Mouse (Mus musculus): Measurements from ENCODE around the gene Cd81. TPM values are rescaled to one million over a fixed set of nuclear protein-coding genes. Genes with fewer than 3 reads are reported as not detected.
A peak's percentile ranks its signal among the peaks of the same experiment; 100 is the strongest.

Gene Cd81
- polyA plus RNA-seq (2014; fragmentation: Nextera tagmentation; extraction: Ambion mirVana): 273 and 276 TPM in 2 replicates

- peak within 1 kb of the TSS; percentile 80 for H3K4me2 ChIP-seq
- H3K4me3 ChIP-seq (ENCODE audit: low read depth, low read length): peak within 1 kb of the TSS; percentile 75
- ATAC-seq (replicated peaks; ENCODE audit: low FRiP score) (peak; percentile 86), DNase-seq (ENCODE audit: low spot score) (peak; percentile 94)
- H3K27me3 ChIP-seq (replicated peaks; ENCODE audit: control insufficient read depth, insufficient read depth, low read length): no peaks in the 10 kb centered on the region
- H3K36me3 ChIP-seq (ENCODE audit: control insufficient read depth, insufficient read depth, low read length): no peaks in the 10 kb centered on the region
- peaks cover 39% of the 10 kb centered on the region for H3K4me1 ChIP-seq (replicated peaks; ENCODE audit: control insufficient read depth, insufficient read depth, low read length)
- H3K9ac ChIP-seq (ENCODE audit: low read depth, low read length): peak within 1 kb of the TSS; percentile 93
- WGBS: under 1% methylated on average over 37 of the region's 37 CpGs
- H3K9me3 ChIP-seq (ENCODE audit: control insufficient read depth, low read length): no peaks in the 10 kb centered on the region
- H3K27ac ChIP-seq (ENCODE audit: low read depth, low read length): peak within 1 kb of the TSS; percentile 79
These were observed at the start of gene Cd81 for GRCm38 (mm10) chr7:143052626-143053007. Gene Cd81 (plus strand): TSS chr7:143052739.

- DNase-seq (ENCODE audit: low spot score) (peak; percentile 73), ATAC-seq (replicated peaks; ENCODE audit: low FRiP score) (peak; percentile 78)
- 36% methylated on average over 4 of the region's 4 CpGs for WGBS
- H3K4me1 ChIP-seq (replicated peaks; ENCODE audit: control insufficient read depth, insufficient read depth, low read length): peaks cover 38% of the 10 kb centered on the region
- H3K9ac ChIP-seq (ENCODE audit: low read depth, low read length): peak within 1 kb of the TSS; percentile 87
- H3K9me3 ChIP-seq (ENCODE audit: control insufficient read depth, low read length): no peaks in the 10 kb centered on the region
- peak within 1 kb of the TSS; percentile 90 for H3K4me2 ChIP-seq
- no peaks in the 10 kb centered on the region for H3K27me3 ChIP-seq (replicated peaks; ENCODE audit: control insufficient read depth, insufficient read depth, low read length)
- no peaks in the 10 kb centered on the region for H3K36me3 ChIP-seq (ENCODE audit: control insufficient read depth, insufficient read depth, low read length)
- peak within 1 kb of the TSS; percentile 60 for H3K4me3 ChIP-seq (ENCODE audit: low read depth, low read length)
- H3K27ac ChIP-seq (ENCODE audit: low read depth, low read length): peak within 1 kb of the TSS; percentile 100
These were observed 47.7 kb upstream of the Cd81 start, which contains the start of gene Tspan32 for GRCm38 (mm10) chr7:143004727-143005343. Gene Tspan32 (plus strand): TSS chr7:143005046.

GRCm38 (mm10) chr7:143005344-143006096 lies 47.0 kb upstream of the Cd81 start:
- peak overlapping the region; percentile 90 for H3K4me2 ChIP-seq
- peak overlapping the region; percentile 100 for H3K27ac ChIP-seq (ENCODE audit: low read depth, low read length)
- H3K4me1 ChIP-seq (replicated peaks; ENCODE audit: control insufficient read depth, insufficient read depth, low read length): peaks cover 44% of the 10 kb centered on the region
- H3K36me3 ChIP-seq (ENCODE audit: control insufficient read depth, insufficient read depth, low read length): no peaks in the 10 kb centered on the region
- H3K9ac ChIP-seq (ENCODE audit: low read depth, low read length): peak overlapping the region; percentile 87
- 36% methylated on average over 6 of the region's 6 CpGs for WGBS
- peak overlapping the region; percentile 60 for H3K4me3 ChIP-seq (ENCODE audit: low read depth, low read length)
- ATAC-seq (replicated peaks; ENCODE audit: low FRiP score) (peak; percentile 77), DNase-seq (ENCODE audit: low spot score) (peak; percentile 68)
- H3K9me3 ChIP-seq (ENCODE audit: control insufficient read depth, low read length): no peaks in the 10 kb centered on the region
- no peaks in the 10 kb centered on the region for H3K27me3 ChIP-seq (replicated peaks; ENCODE audit: control insufficient read depth, insufficient read depth, low read length)

GRCm38 (mm10) chr7:143006097-143006755 lies 46.3 kb upstream of the Cd81 start:
- peak overlapping the region; percentile 100 for H3K27ac ChIP-seq (ENCODE audit: low read depth, low read length)
- H3K9me3 ChIP-seq (ENCODE audit: control insufficient read depth, low read length): no peaks in the 10 kb centered on the region
- peak; percentile 78 for ATAC-seq (replicated peaks; ENCODE audit: low FRiP score)
- peak overlapping the region; percentile 90 for H3K4me2 ChIP-seq
- peaks cover 48% of the 10 kb centered on the region for H3K4me1 ChIP-seq (replicated peaks; ENCODE audit: control insufficient read depth, insufficient read depth, low read length)
- DNase-seq (ENCODE audit: low spot score): peak; percentile 68
- H3K4me3 ChIP-seq (ENCODE audit: low read depth, low read length): peak overlapping the region; percentile 60
- H3K36me3 ChIP-seq (ENCODE audit: control insufficient read depth, insufficient read depth, low read length): no peaks in the 10 kb centered on the region
- H3K9ac ChIP-seq (ENCODE audit: low read depth, low read length): peak overlapping the region; percentile 87
- H3K27me3 ChIP-seq (replicated peaks; ENCODE audit: control insufficient read depth, insufficient read depth, low read length): no peaks in the 10 kb centered on the region
- 44% methylated on average over 2 of the region's 2 CpGs for WGBS

- no peaks in the 10 kb centered on the region for H3K27me3 ChIP-seq (replicated peaks; ENCODE audit: control insufficient read depth, insufficient read depth, low read length)
- H3K9me3 ChIP-seq (ENCODE audit: control insufficient read depth, low read length): no peaks in the 10 kb centered on the region
- H3K4me1 ChIP-seq (replicated peaks; ENCODE audit: control insufficient read depth, insufficient read depth, low read length): peaks cover 50% of the 10 kb centered on the region
- 42% methylated on average over 8 of the region's 8 CpGs for WGBS
- peak overlapping the region; percentile 87 for H3K9ac ChIP-seq (ENCODE audit: low read depth, low read length)
- ATAC-seq (replicated peaks; ENCODE audit: low FRiP score) (no peak), DNase-seq (ENCODE audit: low spot score) (no peak)
- peak overlapping the region; percentile 90 for H3K4me2 ChIP-seq
- peak overlapping the region; percentile 100 for H3K27ac ChIP-seq (ENCODE audit: low read depth, low read length)
- no peaks in the 10 kb centered on the region for H3K36me3 ChIP-seq (ENCODE audit: control insufficient read depth, insufficient read depth, low read length)
- peak overlapping the region; percentile 60 for H3K4me3 ChIP-seq (ENCODE audit: low read depth, low read length)
These were observed 45.6 kb upstream of the Cd81 start for GRCm38 (mm10) chr7:143006756-143007598.

GRCm38 (mm10) chr7:143007599-143008369 lies 44.8 kb upstream of the Cd81 start:
- no peaks in the 10 kb centered on the region for H3K36me3 ChIP-seq (ENCODE audit: control insufficient read depth, insufficient read depth, low read length)
- WGBS: 23% methylated on average over 17 of the region's 17 CpGs
- peak overlapping the region; percentile 87 for H3K9ac ChIP-seq (ENCODE audit: low read depth, low read length)
- DNase-seq (ENCODE audit: low spot score): peak; percentile 93
- H3K4me2 ChIP-seq: peak overlapping the region; percentile 90
- H3K4me1 ChIP-seq (replicated peaks; ENCODE audit: control insufficient read depth, insufficient read depth, low read length): peaks cover 52% of the 10 kb centered on the region
- H3K27me3 ChIP-seq (replicated peaks; ENCODE audit: control insufficient read depth, insufficient read depth, low read length): no peaks in the 10 kb centered on the region
- peak overlapping the region; percentile 60 for H3K4me3 ChIP-seq (ENCODE audit: low read depth, low read length)
- peak; percentile 29; the same call in 1 of the 2 replicates for ATAC-seq (replicated peaks; ENCODE audit: low FRiP score)
- H3K27ac ChIP-seq (ENCODE audit: low read depth, low read length): peak overlapping the region; percentile 100
- H3K9me3 ChIP-seq (ENCODE audit: control insufficient read depth, low read length): no peaks in the 10 kb centered on the region

- H3K4me3 ChIP-seq (ENCODE audit: low read depth, low read length): peak overlapping the region; percentile 60
These were observed 44.1 kb upstream of the Cd81 start for GRCm38 (mm10) chr7:143008370-143008926.

More at GRCm38 (mm10) chr7:143008370-143008926, 44.1 kb upstream of the Cd81 start:
- H3K4me2 ChIP-seq: peak overlapping the region; percentile 90
- peak overlapping the region; percentile 87 for H3K9ac ChIP-seq (ENCODE audit: low read depth, low read length)
- 37% methylated on average over 8 of the region's 8 CpGs for WGBS
- ATAC-seq (replicated peaks; ENCODE audit: low FRiP score): no peak
- peak overlapping the region; percentile 100 for H3K27ac ChIP-seq (ENCODE audit: low read depth, low read length)
- H3K27me3 ChIP-seq (replicated peaks; ENCODE audit: control insufficient read depth, insufficient read depth, low read length): no peaks in the 10 kb centered on the region
- no peaks in the 10 kb centered on the region for H3K36me3 ChIP-seq (ENCODE audit: control insufficient read depth, insufficient read depth, low read length)
- DNase-seq (ENCODE audit: low spot score): no peak
- H3K9me3 ChIP-seq (ENCODE audit: control insufficient read depth, low read length): no peaks in the 10 kb centered on the region
- peaks cover 46% of the 10 kb centered on the region for H3K4me1 ChIP-seq (replicated peaks; ENCODE audit: control insufficient read depth, insufficient read depth, low read length)

Measured in liver, embryonic 11.5 days (tissue).